Mouse (Mus musculus): ENCODE data around the gene Nol12. TPM values are rescaled to one million over a fixed set of nuclear protein-coding genes. Genes with fewer than 3 reads are reported as not detected.
A peak's percentile ranks its signal among the peaks of the same experiment; 100 is the strongest.

The Nol12 gene
- polyA plus RNA-seq, 1 experiment from 2014 or later = 43.7 TPM

DNA sequence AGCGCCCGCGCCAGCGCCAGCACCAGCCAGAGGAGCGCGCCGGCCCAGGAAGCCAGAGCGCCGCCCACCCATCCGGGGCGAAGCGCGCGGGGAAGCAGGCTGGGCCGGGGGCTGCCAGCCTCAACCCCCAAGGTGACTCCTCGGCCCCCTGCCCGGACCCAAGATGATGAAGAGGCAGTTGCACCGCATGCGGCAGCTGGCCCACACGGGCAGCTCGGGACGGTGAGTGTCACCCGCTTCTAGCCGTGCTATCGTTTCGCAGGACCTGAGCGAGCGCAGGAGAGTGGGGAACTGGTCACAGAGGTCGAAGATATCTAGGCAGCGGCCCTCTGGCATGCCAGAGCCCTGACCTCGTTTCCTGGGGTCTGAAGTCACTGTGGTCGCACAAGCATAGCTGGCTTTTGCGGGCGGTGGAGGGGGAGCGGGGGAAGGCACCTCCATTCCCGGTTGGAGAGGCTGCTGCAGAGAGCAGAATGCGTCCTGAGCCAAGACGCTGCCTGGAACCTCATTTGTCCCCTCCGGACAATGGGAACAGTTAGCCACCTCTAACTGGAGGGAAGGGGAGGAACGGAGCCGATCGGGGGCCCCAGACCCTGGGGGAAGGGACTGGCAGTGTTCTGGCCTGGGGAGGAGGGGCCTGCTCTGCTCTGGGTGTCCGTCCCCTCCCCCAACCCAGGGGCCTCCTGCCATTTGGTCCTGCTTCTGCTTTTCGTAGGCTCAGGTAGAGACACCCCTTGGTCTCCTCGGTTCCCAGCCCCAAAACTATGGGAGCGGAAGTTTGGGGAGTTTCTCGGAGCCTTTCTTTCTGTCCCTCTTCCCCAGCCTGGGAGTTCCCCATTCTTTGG, 34.8 kb upstream of the Nol12 start, which contains the start of gene Sh3bp1:
Gene Sh3bp1 (plus strand): TSS at position 29 of the 845 bp plus-strand sequence.
- H3K9ac ChIP-seq (ENCODE audit: low read depth, low read length) = peak within 1 kb of the TSS; percentile 85

DNA sequence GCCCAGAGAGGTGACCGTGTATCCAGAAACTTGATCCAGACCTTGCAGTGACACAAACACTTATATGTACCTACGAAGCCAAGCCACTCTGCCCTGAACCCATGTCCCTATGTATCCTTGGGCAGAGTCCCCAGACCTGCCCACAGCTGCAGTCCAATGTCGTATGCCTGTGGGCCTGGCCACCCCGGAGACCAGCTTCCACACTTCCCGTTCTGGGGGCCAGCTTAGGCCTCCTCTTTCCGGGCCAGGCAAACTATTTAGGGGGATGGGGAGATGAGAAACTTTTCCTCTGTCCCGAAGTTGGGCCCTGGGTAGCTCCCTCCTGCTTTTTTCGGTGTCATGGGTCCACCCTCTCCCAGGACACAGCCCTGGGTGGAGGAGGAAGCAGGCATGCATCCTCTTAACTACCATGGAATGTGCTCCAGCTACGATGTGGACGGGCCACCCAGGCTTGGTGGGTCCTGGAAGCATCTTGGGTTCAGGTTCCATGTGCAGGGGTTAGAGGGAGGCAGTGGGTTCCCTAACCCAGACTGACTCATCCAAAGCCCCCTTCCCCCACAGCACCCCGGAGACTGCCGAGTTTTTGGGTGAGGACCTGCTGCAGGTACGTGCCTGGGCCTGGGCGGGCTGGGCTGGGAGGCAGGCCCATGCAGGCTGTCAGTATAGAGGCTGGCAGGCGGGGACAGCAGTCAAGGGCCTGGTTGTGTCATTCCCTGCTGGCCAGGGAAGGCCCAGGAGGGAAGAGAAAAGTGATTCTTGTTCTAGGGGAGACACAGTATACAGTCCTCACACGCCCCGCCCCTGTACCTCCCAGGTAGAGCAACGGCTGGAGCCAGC, 33.9 kb upstream of the Nol12 start:
- peak overlapping the region; percentile 85 for H3K9ac ChIP-seq (ENCODE audit: low read depth, low read length)
- H3K9me3 ChIP-seq (ENCODE audit: control insufficient read depth, low read length) = no peaks in the 10 kb centered on the region
- peak overlapping the region; percentile 73 for H3K4me2 ChIP-seq (ENCODE audit: low read depth, low read length)
- peaks cover 46% of the 10 kb centered on the region for H3K4me1 ChIP-seq (ENCODE audit: control insufficient read depth, insufficient read depth, low read length)
- no peaks in the 10 kb centered on the region for H3K27me3 ChIP-seq (replicated peaks; ENCODE audit: control insufficient read depth, insufficient read depth, low read length)
- 0 out of 2 replicates have a peak, but pooled peaks cover 2% of the 10 kb centered on the region for H3K36me3 ChIP-seq (ENCODE audit: control insufficient read depth, insufficient read depth, low read length)
- 17% methylated on average over 18 of the region's 18 CpGs for whole genome bisulfite sequencing
- H3K27ac ChIP-seq (ENCODE audit: low read length) = peak overlapping the region; percentile 79
- ATAC-seq = peak; percentile 11; the same call in 1 of the 2 replicates
- peak overlapping the region; percentile 84 for H3K4me3 ChIP-seq (ENCODE audit: low read length)

More for the DNA sequence above, 34.8 kb upstream of the Nol12 start, which contains the start of gene Sh3bp1:
- H3K27me3 ChIP-seq (replicated peaks; ENCODE audit: control insufficient read depth, insufficient read depth, low read length) = no peaks in the 10 kb centered on the region
- no peaks in the 10 kb centered on the region for H3K9me3 ChIP-seq (ENCODE audit: control insufficient read depth, low read length)
- H3K4me1 ChIP-seq (ENCODE audit: control insufficient read depth, insufficient read depth, low read length) = peaks cover 51% of the 10 kb centered on the region
- H3K36me3 ChIP-seq (ENCODE audit: control insufficient read depth, insufficient read depth, low read length) = peaks cover 2% of the 10 kb centered on the region; the same call in 1 of the 2 replicates
- peak within 1 kb of the TSS; percentile 73 for H3K4me2 ChIP-seq (ENCODE audit: low read depth, low read length)
- 2% methylated on average over 47 of the region's 47 CpGs for WGBS
- peak within 1 kb of the TSS; percentile 79 for H3K27ac ChIP-seq (ENCODE audit: low read length)
- ATAC-seq = peak; percentile 57
- peak within 1 kb of the TSS; percentile 84 for H3K4me3 ChIP-seq (ENCODE audit: low read length)

DNA sequence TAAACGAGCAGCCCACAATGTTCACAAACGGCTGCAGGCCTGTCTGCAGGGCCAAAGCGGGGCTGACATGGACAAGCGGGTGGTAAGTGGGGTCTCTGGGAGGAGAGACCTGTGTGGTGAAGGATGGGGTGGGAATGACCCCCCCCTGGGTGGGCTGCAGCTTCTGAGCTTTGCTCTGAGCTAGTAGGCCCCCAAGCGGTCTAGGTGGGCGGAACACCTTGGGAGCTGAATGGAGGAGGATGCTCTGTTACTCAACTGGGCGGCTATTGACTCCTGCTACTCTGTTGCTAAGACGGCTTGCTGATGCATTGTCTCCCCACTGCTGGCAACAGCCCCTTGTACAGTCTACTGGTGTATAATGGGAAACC, 33.3 kb upstream of the Nol12 start:
- H3K4me2 ChIP-seq (ENCODE audit: low read depth, low read length) = peak overlapping the region; percentile 73
- H3K9me3 ChIP-seq (ENCODE audit: control insufficient read depth, low read length) = no peaks in the 10 kb centered on the region
- 0 out of 2 replicates have a peak, but pooled peaks cover 2% of the 10 kb centered on the region for H3K36me3 ChIP-seq (ENCODE audit: control insufficient read depth, insufficient read depth, low read length)
- H3K4me3 ChIP-seq (ENCODE audit: low read length) = peak overlapping the region; percentile 84
- H3K27me3 ChIP-seq (replicated peaks; ENCODE audit: control insufficient read depth, insufficient read depth, low read length) = no peaks in the 10 kb centered on the region
- H3K4me1 ChIP-seq (ENCODE audit: control insufficient read depth, insufficient read depth, low read length) = peaks cover 40% of the 10 kb centered on the region
- H3K9ac ChIP-seq (ENCODE audit: low read depth, low read length) = peak overlapping the region; percentile 85
- no peak for ATAC-seq
- WGBS = 47% methylated on average over 8 of the region's 8 CpGs
- peak overlapping the region; percentile 10; the same call in 1 of the 2 replicates for H3K27ac ChIP-seq (ENCODE audit: low read length)

DNA sequence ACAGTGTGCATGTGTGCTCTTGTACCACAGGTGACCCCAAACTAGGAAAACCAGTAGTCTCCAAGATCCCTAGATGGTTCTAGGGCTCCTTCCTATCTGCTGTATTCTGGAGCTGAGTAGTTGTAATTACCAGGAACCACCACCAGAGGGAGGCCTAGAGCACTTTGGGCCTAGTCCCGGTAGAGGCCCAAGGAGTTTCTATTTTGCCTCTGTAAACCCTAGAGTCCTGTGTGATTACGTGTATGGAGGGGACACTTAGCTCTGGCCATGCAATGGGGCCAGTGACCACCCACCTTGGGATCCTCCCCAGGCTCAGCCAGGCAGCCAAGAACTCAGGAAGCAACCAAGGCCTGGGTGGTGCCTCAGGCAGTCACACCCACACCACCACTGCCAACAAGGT, 31.5 kb upstream of the Nol12 start:
- no peaks in the 10 kb centered on the region for H3K9me3 ChIP-seq (ENCODE audit: control insufficient read depth, low read length)
- no peak for ATAC-seq
- 3% methylated on average over 2 of the region's 2 CpGs for WGBS

DNA sequence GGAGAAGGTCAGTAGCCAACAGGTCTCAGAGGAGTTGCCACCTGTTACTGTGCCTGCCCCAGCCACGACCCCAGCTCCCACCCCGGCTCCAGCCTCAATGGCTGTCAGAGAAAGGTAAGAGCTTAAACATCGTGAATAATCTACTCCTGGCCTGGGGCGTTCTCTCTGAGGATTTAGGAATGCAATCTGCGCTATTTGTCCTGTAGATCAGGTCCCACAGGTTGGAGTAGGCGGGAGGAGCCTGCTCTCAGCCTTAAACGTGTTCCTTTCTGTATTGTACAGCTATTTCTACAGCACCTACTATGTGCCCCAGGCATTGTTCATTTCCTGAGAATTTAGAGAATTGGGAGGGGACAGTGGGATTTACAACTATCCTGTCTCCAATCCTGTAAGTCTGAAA, 26.3 kb upstream of the Nol12 start:
- no peak for ATAC-seq
- no peak overlapping the region for H3K27ac ChIP-seq (ENCODE audit: low read length)

More for the DNA sequence above, 31.5 kb upstream of the Nol12 start:
- H3K27ac ChIP-seq (ENCODE audit: low read length) = no peak overlapping the region
- peaks cover 28% of the 10 kb centered on the region for H3K4me1 ChIP-seq (ENCODE audit: control insufficient read depth, insufficient read depth, low read length)
- 0 out of 2 replicates have a peak, but pooled peaks cover 2% of the 10 kb centered on the region for H3K36me3 ChIP-seq (ENCODE audit: control insufficient read depth, insufficient read depth, low read length)
- no peaks in the 10 kb centered on the region for H3K27me3 ChIP-seq (replicated peaks; ENCODE audit: control insufficient read depth, insufficient read depth, low read length)
- H3K9ac ChIP-seq (ENCODE audit: low read depth, low read length) = peak overlapping the region; percentile 57
- no peak overlapping the region for H3K4me2 ChIP-seq (ENCODE audit: low read depth, low read length)
- no peak overlapping the region for H3K4me3 ChIP-seq (ENCODE audit: low read length)

DNA sequence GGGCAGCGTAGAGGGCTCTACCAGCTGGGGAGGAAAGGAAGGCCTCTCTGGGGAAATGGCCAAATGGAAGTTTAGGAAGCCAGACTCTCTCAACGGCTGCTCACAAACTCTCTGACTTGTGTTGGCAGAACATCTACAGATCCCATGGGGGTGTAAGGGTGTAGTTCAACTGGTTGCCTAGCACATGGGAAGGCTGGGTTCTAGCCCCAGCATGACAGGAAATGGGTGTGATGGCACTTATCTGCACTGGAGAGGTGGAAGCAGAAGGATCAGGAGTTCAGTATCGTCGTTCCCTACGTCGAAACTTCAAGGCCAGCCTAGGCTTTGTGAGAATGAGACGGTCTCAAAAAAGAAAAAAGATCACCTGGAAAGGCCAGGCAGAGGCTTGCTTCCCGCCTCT, 25.8 kb upstream of the Nol12 start:
- Histone ChIP-seq H3K36me3 (ENCODE audit: control insufficient read depth, insufficient read depth, low read length) (0 out of 2 replicates have a peak, but pooled peaks cover 2% of the 10 kb centered on the region), H3K27me3 (replicated peaks; ENCODE audit: control insufficient read depth, insufficient read depth, low read length) (no peaks in the 10 kb centered on the region), H3K9me3 (ENCODE audit: control insufficient read depth, low read length) (no peaks in the 10 kb centered on the region), H3K27ac (ENCODE audit: low read length) (no peak overlapping the region), H3K9ac (ENCODE audit: low read depth, low read length) (no peak overlapping the region), H3K4me1 (ENCODE audit: control insufficient read depth, insufficient read depth, low read length) (peaks cover 3% of the 10 kb centered on the region; the same call in 1 of the 2 replicates), H3K4me3 (ENCODE audit: low read length) (no peak overlapping the region), H3K4me2 (ENCODE audit: low read depth, low read length) (no peak overlapping the region)
- 86% methylated on average over 8 of the region's 8 CpGs for WGBS
- no peak for ATAC-seq

More for the DNA sequence above, 26.3 kb upstream of the Nol12 start:
- no peak overlapping the region for H3K4me2 ChIP-seq (ENCODE audit: low read depth, low read length)
- WGBS = 81% methylated on average over 7 of the region's 7 CpGs
- H3K9me3 ChIP-seq (ENCODE audit: control insufficient read depth, low read length) = no peaks in the 10 kb centered on the region
- H3K4me3 ChIP-seq (ENCODE audit: low read length) = no peak overlapping the region
- H3K27me3 ChIP-seq (replicated peaks; ENCODE audit: control insufficient read depth, insufficient read depth, low read length) = no peaks in the 10 kb centered on the region
- 0 out of 2 replicates have a peak, but pooled peaks cover 2% of the 10 kb centered on the region for H3K36me3 ChIP-seq (ENCODE audit: control insufficient read depth, insufficient read depth, low read length)
- H3K4me1 ChIP-seq (ENCODE audit: control insufficient read depth, insufficient read depth, low read length) = peaks cover 4% of the 10 kb centered on the region
- no peak overlapping the region for H3K9ac ChIP-seq (ENCODE audit: low read depth, low read length)

DNA sequence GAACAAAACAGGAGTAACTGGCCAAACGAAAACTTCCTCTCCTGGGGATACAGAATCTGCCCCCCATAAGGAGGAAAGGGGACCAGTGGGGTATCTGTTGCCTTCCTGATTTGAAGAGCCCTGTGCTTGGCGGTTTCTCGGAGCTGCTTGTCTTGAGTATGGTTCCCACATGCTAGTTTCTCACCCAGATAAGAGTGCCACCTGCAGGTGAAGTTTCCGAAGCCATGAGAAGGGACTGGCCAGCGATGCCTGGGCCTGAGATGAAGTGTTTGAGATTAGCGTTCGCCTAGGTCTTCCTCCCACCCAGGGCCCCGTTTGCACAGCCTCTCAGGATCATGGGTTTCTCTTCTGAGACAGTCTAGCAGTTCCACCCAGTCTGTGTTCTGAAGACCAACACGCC, 22.7 kb upstream of the Nol12 start:
- H3K4me2 ChIP-seq (ENCODE audit: low read depth, low read length) = no peak overlapping the region
- no peak for ATAC-seq
- no peak overlapping the region for H3K4me3 ChIP-seq (ENCODE audit: low read length)
- no peaks in the 10 kb centered on the region for H3K9me3 ChIP-seq (ENCODE audit: control insufficient read depth, low read length)
- no peak overlapping the region for H3K9ac ChIP-seq (ENCODE audit: low read depth, low read length)
- no peak overlapping the region for H3K27ac ChIP-seq (ENCODE audit: low read length)
- no peaks in the 10 kb centered on the region for H3K36me3 ChIP-seq (ENCODE audit: control insufficient read depth, insufficient read depth, low read length)
- H3K27me3 ChIP-seq (replicated peaks; ENCODE audit: control insufficient read depth, insufficient read depth, low read length) = no peaks in the 10 kb centered on the region
- WGBS = 33% methylated on average over 9 of the region's 9 CpGs
- H3K4me1 ChIP-seq (ENCODE audit: control insufficient read depth, insufficient read depth, low read length) = peaks cover 22% of the 10 kb centered on the region

DNA sequence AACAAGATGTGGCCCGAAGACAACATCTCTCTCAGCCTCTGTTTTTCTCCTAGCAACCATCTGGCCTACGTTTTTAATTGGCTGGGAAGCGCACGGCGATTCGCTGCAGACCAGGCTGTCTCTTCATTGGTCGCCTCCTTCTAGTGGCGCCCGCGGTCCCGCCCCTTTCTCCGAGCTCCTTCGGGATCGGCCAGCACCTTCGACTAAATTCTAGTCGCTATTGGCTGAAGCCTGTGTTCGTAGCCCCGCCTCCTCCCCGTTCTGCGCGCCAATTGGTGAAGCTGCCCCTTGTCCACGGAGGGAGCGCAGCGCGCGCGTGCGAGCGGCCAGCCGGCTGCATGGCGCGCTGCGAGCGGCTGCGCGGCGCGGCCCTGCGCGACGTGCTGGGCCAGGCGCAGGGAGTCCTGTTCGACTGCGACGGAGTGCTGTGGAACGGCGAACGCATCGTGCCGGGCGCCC, 21.1 kb upstream of the Nol12 start, which contains the start of gene Pdxp:
Gene Pdxp (plus strand): TSS at position 288 of the 459 bp plus-strand sequence.
- Histone ChIP-seq H3K4me2 (ENCODE audit: low read depth, low read length) (peak within 1 kb of the TSS; percentile 99), H3K4me1 (ENCODE audit: control insufficient read depth, insufficient read depth, low read length) (peaks cover 22% of the 10 kb centered on the region), H3K9me3 (ENCODE audit: control insufficient read depth, low read length) (no peaks in the 10 kb centered on the region), H3K27me3 (replicated peaks; ENCODE audit: control insufficient read depth, insufficient read depth, low read length) (no peaks in the 10 kb centered on the region), H3K36me3 (ENCODE audit: control insufficient read depth, insufficient read depth, low read length) (no peaks in the 10 kb centered on the region), H3K27ac (ENCODE audit: low read length) (peak within 1 kb of the TSS; percentile 79), H3K9ac (ENCODE audit: low read depth, low read length) (peak within 1 kb of the TSS; percentile 77), H3K4me3 (ENCODE audit: low read length) (peak within 1 kb of the TSS; percentile 66)
- under 1% methylated on average over 49 of the region's 51 CpGs for WGBS
- ATAC-seq = peak; percentile 93

All from intestine, embryonic 16.5 days (tissue).